Mouse (Mus musculus): ENCODE results near the gene Rbm18.

DNA sequence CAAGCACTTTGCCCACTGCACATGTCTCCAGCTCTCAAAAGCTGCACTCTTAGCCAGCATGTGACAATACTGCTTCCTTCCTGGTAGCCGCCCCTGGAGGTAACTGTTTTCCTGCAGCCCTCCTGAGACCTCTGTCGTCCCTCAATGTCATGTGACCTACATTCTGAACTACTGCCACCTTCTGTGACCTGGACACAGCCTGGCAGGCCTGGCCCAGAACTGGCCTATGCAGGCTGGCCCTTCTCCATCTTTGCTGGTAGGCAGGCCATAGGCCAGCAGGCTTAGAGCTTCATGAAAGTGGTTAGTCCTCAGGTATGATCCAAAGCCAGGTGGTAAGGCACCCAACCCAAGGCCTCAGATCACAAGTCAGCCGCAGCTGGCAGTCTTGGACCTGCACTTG lies 62.8 kb downstream of the Rbm18 start:
- no peak for TF ChIP-seq CTCF (IDR thresholded peaks at IDR 0.05; ENCODE audit: low read depth, low read length)
- TF ChIP-seq POLR2A (IDR thresholded peaks at IDR 0.05; ENCODE audit: extremely low read depth, insufficient read depth, low read length): no peak

Data from liver, adult 2 months (tissue).